Mouse (Mus musculus): ENCODE data around the gene Galnt10. TPM values are rescaled to one million over a fixed set of nuclear protein-coding genes. Genes with fewer than 3 reads are reported as not detected.

The Galnt10 gene
- total RNA-seq, 1 experiment = 13.5 TPM

DNA sequence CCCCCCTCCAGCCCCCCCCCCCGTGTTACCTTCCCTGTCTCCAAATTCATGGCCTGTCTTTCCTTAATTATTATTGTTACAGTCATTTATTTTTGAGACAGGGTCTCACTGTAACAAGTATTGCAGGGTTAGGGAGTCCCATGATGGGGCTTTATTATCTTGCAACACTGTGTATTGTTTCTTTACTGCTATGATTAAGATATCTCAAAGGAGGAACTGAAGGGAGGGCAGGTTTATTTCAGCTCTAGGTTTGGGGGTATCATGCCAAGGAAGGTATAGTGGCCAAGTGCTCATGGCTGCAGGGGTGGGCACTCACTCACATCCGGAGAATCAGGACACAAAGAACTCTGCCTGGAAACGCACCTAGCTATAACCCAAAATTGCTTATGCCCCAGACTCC, 23.8 kb upstream of the Galnt10 start:
- no peaks in the 10 kb centered on the region for H3K36me3 ChIP-seq (ENCODE audit: control insufficient read depth, insufficient read depth, low read length, poor library complexity, severe bottlenecking)
- in situ Hi-C loops (cut with MboI; ENCODE audit: low sequenced_read_pairs in 2 of 2, unreplicated experiment in 2 of 2) = no loop called here
- no peaks in the 10 kb centered on the region for H3K9me3 ChIP-seq (ENCODE audit: control insufficient read depth, insufficient read depth, low read depth, low read length)
- no peak overlapping the region for H3K4me3 ChIP-seq (ENCODE audit: insufficient read depth in 1 of 2, low read depth in 1 of 2, low read length in 2 of 2, poor library complexity in 1 of 2, severe bottlenecking in 1 of 2)
- H3K27ac ChIP-seq (ENCODE audit: insufficient read depth, low read depth, low read length, poor library complexity, severe bottlenecking) = no peak overlapping the region
- no peak overlapping the region for H3K9ac ChIP-seq (ENCODE audit: insufficient read depth, low read depth, low read length, poor library complexity, severe bottlenecking)
- H3K4me1 ChIP-seq (ENCODE audit: control insufficient read depth in 2 of 2, insufficient read depth in 2 of 2, low read length in 2 of 2, poor library complexity in 1 of 2) = no peaks in the 10 kb centered on the region
- DNase-seq (ENCODE audit: low read depth, low spot score) = no peak
- TF ChIP-seq ZC3H11A (IDR thresholded peaks at IDR 0.05; ENCODE audit: borderline replicate concordance, low read depth, low read length) = no peak
- TF ChIP-seq CHD2 (IDR thresholded peaks at IDR 0.05; ENCODE audit: low read depth, low read length) = no peak
- TF ChIP-seq HCFC1 (IDR thresholded peaks at IDR 0.05; ENCODE audit: borderline replicate concordance, insufficient read depth, low read length) = no peak
- TF ChIP-seq ZNF384 (IDR thresholded peaks at IDR 0.05; ENCODE audit: low read depth, low read length) = no peak
- TF ChIP-seq MAFK (IDR thresholded peaks at IDR 0.05; ENCODE audit: insufficient read depth, low read depth, low read length) = no peak

DNA sequence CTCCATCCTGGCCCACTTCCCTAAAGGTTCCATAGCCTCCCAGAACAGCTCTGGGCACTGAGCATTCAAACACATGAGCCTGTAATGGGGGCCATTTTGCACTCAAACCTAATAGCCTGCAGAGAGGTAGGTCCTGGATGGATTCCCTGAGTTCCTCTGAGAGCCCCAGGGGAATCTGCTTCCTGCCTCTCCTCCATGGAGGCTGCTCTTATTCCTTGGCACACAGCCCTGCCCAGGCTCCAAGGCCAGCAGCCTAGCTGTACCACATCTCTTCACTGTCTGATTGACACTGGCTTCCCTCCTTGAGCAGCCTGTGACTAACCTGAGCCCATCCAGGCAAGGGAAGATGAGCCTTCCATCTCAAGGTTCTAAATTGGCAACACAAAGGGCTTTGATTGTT, 23.4 kb upstream of the Galnt10 start:
- TF ChIP-seq ZNF384 (IDR thresholded peaks at IDR 0.05; ENCODE audit: low read depth, low read length) (no peak), HCFC1 (IDR thresholded peaks at IDR 0.05; ENCODE audit: borderline replicate concordance, insufficient read depth, low read length) (no peak), MAFK (IDR thresholded peaks at IDR 0.05; ENCODE audit: insufficient read depth, low read depth, low read length) (no peak), CHD2 (IDR thresholded peaks at IDR 0.05; ENCODE audit: low read depth, low read length) (no peak), ZC3H11A (IDR thresholded peaks at IDR 0.05; ENCODE audit: borderline replicate concordance, low read depth, low read length) (no peak)
- in situ Hi-C loops (cut with MboI; ENCODE audit: low sequenced_read_pairs in 2 of 2, unreplicated experiment in 2 of 2) = no loop called here
- no peaks in the 10 kb centered on the region for H3K36me3 ChIP-seq (ENCODE audit: control insufficient read depth, insufficient read depth, low read length, poor library complexity, severe bottlenecking)
- no peaks in the 10 kb centered on the region for H3K4me1 ChIP-seq (ENCODE audit: control insufficient read depth in 2 of 2, insufficient read depth in 2 of 2, low read length in 2 of 2, poor library complexity in 1 of 2)
- no peak overlapping the region for H3K9ac ChIP-seq (ENCODE audit: insufficient read depth, low read depth, low read length, poor library complexity, severe bottlenecking)
- no peak overlapping the region for H3K27ac ChIP-seq (ENCODE audit: insufficient read depth, low read depth, low read length, poor library complexity, severe bottlenecking)
- no peak for DNase-seq (ENCODE audit: low read depth, low spot score)
- H3K9me3 ChIP-seq (ENCODE audit: control insufficient read depth, insufficient read depth, low read depth, low read length) = no peaks in the 10 kb centered on the region
- no peak overlapping the region for H3K4me3 ChIP-seq (ENCODE audit: insufficient read depth in 1 of 2, low read depth in 1 of 2, low read length in 2 of 2, poor library complexity in 1 of 2, severe bottlenecking in 1 of 2)

DNA sequence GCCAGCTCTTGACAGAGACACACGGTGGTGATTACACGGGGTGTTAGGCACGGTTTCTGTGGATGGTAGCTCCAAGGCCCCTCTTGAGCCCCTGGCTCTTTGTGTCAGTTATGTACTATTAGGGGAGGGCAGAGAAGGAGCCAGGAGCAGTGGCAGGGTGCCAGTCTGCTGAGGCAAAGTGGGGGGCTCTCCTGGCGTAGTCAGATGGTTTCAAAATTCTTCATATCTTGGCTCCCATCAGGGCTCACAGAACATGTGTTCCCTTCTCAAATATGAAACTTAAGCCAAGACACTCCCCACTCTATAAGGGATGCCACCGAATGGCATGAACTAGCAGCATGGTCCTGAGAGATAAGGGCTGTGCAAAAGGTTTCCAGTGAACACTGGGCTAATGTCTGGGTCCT, 20.8 kb upstream of the Galnt10 start:
- H3K27ac ChIP-seq (ENCODE audit: insufficient read depth, low read depth, low read length, poor library complexity, severe bottlenecking) = no peak overlapping the region
- no peaks in the 10 kb centered on the region for H3K9me3 ChIP-seq (ENCODE audit: control insufficient read depth, insufficient read depth, low read depth, low read length)
- no peak overlapping the region for H3K4me3 ChIP-seq (ENCODE audit: insufficient read depth in 1 of 2, low read depth in 1 of 2, low read length in 2 of 2, poor library complexity in 1 of 2, severe bottlenecking in 1 of 2)
- no peaks in the 10 kb centered on the region for H3K36me3 ChIP-seq (ENCODE audit: control insufficient read depth, insufficient read depth, low read length, poor library complexity, severe bottlenecking)
- DNase-seq (ENCODE audit: low read depth, low spot score) = no peak
- no peak for TF ChIP-seq CHD2 (IDR thresholded peaks at IDR 0.05; ENCODE audit: low read depth, low read length)
- no peak for TF ChIP-seq ZNF384 (IDR thresholded peaks at IDR 0.05; ENCODE audit: low read depth, low read length)
- no peak for TF ChIP-seq MAFK (IDR thresholded peaks at IDR 0.05; ENCODE audit: insufficient read depth, low read depth, low read length)
- TF ChIP-seq HCFC1 (IDR thresholded peaks at IDR 0.05; ENCODE audit: borderline replicate concordance, insufficient read depth, low read length) = no peak
- no peak for TF ChIP-seq ZC3H11A (IDR thresholded peaks at IDR 0.05; ENCODE audit: borderline replicate concordance, low read depth, low read length)
- H3K4me1 ChIP-seq (ENCODE audit: control insufficient read depth in 2 of 2, insufficient read depth in 2 of 2, low read length in 2 of 2, poor library complexity in 1 of 2) = no peaks in the 10 kb centered on the region
- in situ Hi-C loops (cut with MboI; ENCODE audit: low sequenced_read_pairs in 2 of 2, unreplicated experiment in 2 of 2) = no loop called here
- H3K9ac ChIP-seq (ENCODE audit: insufficient read depth, low read depth, low read length, poor library complexity, severe bottlenecking) = no peak overlapping the region

DNA sequence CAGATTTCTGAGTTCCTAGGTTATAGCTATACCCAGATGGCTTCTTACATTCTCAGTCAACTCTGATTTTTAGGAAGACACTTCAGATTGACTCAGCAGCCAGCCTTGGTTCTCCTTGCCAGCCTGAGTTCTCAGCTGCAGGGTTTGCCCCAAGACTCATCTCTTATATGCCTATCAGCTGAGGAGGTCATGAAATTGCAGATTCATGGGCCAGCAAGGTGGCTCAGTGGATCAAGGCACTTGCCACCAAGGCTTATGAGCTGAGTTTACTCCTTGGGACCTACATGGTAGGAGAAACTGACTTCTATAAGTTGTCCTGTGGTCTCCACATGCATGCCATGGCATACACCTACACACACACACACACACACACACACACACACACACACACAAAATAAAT, 19.8 kb upstream of the Galnt10 start:
- DNase-seq (ENCODE audit: low read depth, low spot score) = no peak
- no peaks in the 10 kb centered on the region for H3K9me3 ChIP-seq (ENCODE audit: control insufficient read depth, insufficient read depth, low read depth, low read length)
- no peaks in the 10 kb centered on the region for H3K36me3 ChIP-seq (ENCODE audit: control insufficient read depth, insufficient read depth, low read length, poor library complexity, severe bottlenecking)
- H3K4me3 ChIP-seq (ENCODE audit: insufficient read depth in 1 of 2, low read depth in 1 of 2, low read length in 2 of 2, poor library complexity in 1 of 2, severe bottlenecking in 1 of 2) = no peak overlapping the region
- TF ChIP-seq ZC3H11A (IDR thresholded peaks at IDR 0.05; ENCODE audit: borderline replicate concordance, low read depth, low read length) = no peak
- no peak for TF ChIP-seq ZNF384 (IDR thresholded peaks at IDR 0.05; ENCODE audit: low read depth, low read length)
- TF ChIP-seq HCFC1 (IDR thresholded peaks at IDR 0.05; ENCODE audit: borderline replicate concordance, insufficient read depth, low read length) = no peak
- TF ChIP-seq CHD2 (IDR thresholded peaks at IDR 0.05; ENCODE audit: low read depth, low read length) = no peak
- TF ChIP-seq MAFK (IDR thresholded peaks at IDR 0.05; ENCODE audit: insufficient read depth, low read depth, low read length) = no peak
- H3K4me1 ChIP-seq (ENCODE audit: control insufficient read depth in 2 of 2, insufficient read depth in 2 of 2, low read length in 2 of 2, poor library complexity in 1 of 2) = no peaks in the 10 kb centered on the region
- H3K27ac ChIP-seq (ENCODE audit: insufficient read depth, low read depth, low read length, poor library complexity, severe bottlenecking) = no peak overlapping the region
- in situ Hi-C loops (cut with MboI; ENCODE audit: low sequenced_read_pairs in 2 of 2, unreplicated experiment in 2 of 2) = no loop called here
- no peak overlapping the region for H3K9ac ChIP-seq (ENCODE audit: insufficient read depth, low read depth, low read length, poor library complexity, severe bottlenecking)

Data from ES-E14 (cell line).